Mouse (Mus musculus): ENCODE data around the gene Olfr138. TPM values are rescaled to one million over a fixed set of nuclear protein-coding genes. Genes with fewer than 3 reads are reported as not detected.

Olfr138 gene
- not detected in 2 replicates for polyA plus RNA-seq (2012; rRNA removed)

GRCm38 (mm10) chr17:38260735-38261134, at the start of gene Olfr138:
Gene Olfr138 (plus strand): TSS chr17:38261035.

GRCm38 (mm10) chr17:38307470-38307869, 46.6 kb downstream of the Olfr138 start, which contains the start of gene Olfr137:
Gene Olfr137 (minus strand): TSS chr17:38307570.

Other genes starting within 250 kb of the Olfr138 start
- gene Olfr129, start 201.0 kb upstream of the Olfr138 start, polyA plus RNA-seq (2012; rRNA removed), result not detected in 2 replicates
- not detected in 2 replicates for gene Olfr130, start 197.1 kb upstream of the Olfr138 start, polyA plus RNA-seq (2012; rRNA removed)
- gene Olfr131, start 172.3 kb upstream of the Olfr138 start, polyA plus RNA-seq (2012; rRNA removed), result not detected in 2 replicates
- not detected in 2 replicates for gene Olfr132, start 126.5 kb upstream of the Olfr138 start, polyA plus RNA-seq (2012; rRNA removed)
- not detected in 2 replicates for gene Olfr133, start 115.8 kb upstream of the Olfr138 start, polyA plus RNA-seq (2012; rRNA removed)
- gene Olfr134, start 89.6 kb upstream of the Olfr138 start, polyA plus RNA-seq (2012; rRNA removed), result not detected in 2 replicates
- not detected in 2 replicates for gene Olfr135, start 56.7 kb upstream of the Olfr138 start, polyA plus RNA-seq (2012; rRNA removed)
- gene Olfr137, start 46.5 kb downstream of the Olfr138 start, polyA plus RNA-seq (2012; rRNA removed), result not detected in 2 replicates
- gene Olfr136, start 68.8 kb downstream of the Olfr138 start, polyA plus RNA-seq (2012; rRNA removed), result not detected in 2 replicates
- not detected in 2 replicates for gene Esp36, start 159.2 kb downstream of the Olfr138 start, polyA plus RNA-seq (2012; rRNA removed)

Measured in liver, embryonic 14 days (tissue).